Mouse (Mus musculus): Measurements from ENCODE around the gene Cipc.

Gene Cipc

GRCm38 (mm10) chr12:86960791-86961335 lies 14.0 kb downstream of the Cipc start:
- no peak for DNase-seq (ENCODE audit: low read depth)

GRCm38 (mm10) chr12:86961589-86962344 lies 14.9 kb downstream of the Cipc start:
- DNase-seq (ENCODE audit: low read depth) = no peak

GRCm38 (mm10) chr12:86964278-86965057 lies 17.6 kb downstream of the Cipc start:
- no peak for DNase-seq (ENCODE audit: low read depth)

GRCm38 (mm10) chr12:86965237-86965799 lies 18.5 kb downstream of the Cipc start:
- DNase-seq (ENCODE audit: low read depth) = no peak

GRCm38 (mm10) chr12:86968468-86969219 lies 21.8 kb downstream of the Cipc start:
- no peak for DNase-seq (ENCODE audit: low read depth)

GRCm38 (mm10) chr12:86969220-86969601 lies 22.4 kb downstream of the Cipc start:
- no peak for DNase-seq (ENCODE audit: low read depth)

GRCm38 (mm10) chr12:86971089-86971488 lies 24.2 kb downstream of the Cipc start:
- no peak for DNase-seq (ENCODE audit: low read depth)

- peak; percentile 14 for DNase-seq (ENCODE audit: low read depth)
Observed at GRCm38 (mm10) chr12:86973216-86973615, 26.4 kb downstream of the Cipc start.

GRCm38 (mm10) chr12:86973706-86974105 lies 26.9 kb downstream of the Cipc start:
- DNase-seq (ENCODE audit: low read depth) = no peak

- DNase-seq (ENCODE audit: low read depth) = no peak
Observed at GRCm38 (mm10) chr12:86974387-86975288, 27.8 kb downstream of the Cipc start.

- no peak for DNase-seq (ENCODE audit: low read depth)
Observed at GRCm38 (mm10) chr12:86975761-86976160, 28.9 kb downstream of the Cipc start.

GRCm38 (mm10) chr12:86976511-86977168 lies 29.8 kb downstream of the Cipc start:
- DNase-seq (ENCODE audit: low read depth) = no peak

GRCm38 (mm10) chr12:86977833-86978232 lies 31.0 kb downstream of the Cipc start:
- no peak for DNase-seq (ENCODE audit: low read depth)

GRCm38 (mm10) chr12:86981180-86981579 lies 34.3 kb downstream of the Cipc start:
- no peak for DNase-seq (ENCODE audit: low read depth)

- DNase-seq (ENCODE audit: low read depth) = no peak
Observed at GRCm38 (mm10) chr12:86983470-86984193, 36.8 kb downstream of the Cipc start.

- no peak for DNase-seq (ENCODE audit: low read depth)
Observed at GRCm38 (mm10) chr12:86984194-86984555, 37.3 kb downstream of the Cipc start.

- DNase-seq (ENCODE audit: low read depth) = no peak
Observed at GRCm38 (mm10) chr12:86986562-86986961, 39.7 kb downstream of the Cipc start.

- DNase-seq (ENCODE audit: low read depth) = no peak
Observed at GRCm38 (mm10) chr12:86988227-86988626, 41.4 kb downstream of the Cipc start.

GRCm38 (mm10) chr12:86989378-86989777 lies 42.5 kb downstream of the Cipc start:
- no peak for DNase-seq (ENCODE audit: low read depth)

All from fibroblast of lung, adult 2 months (primary cell).